Comparison of ENCODE assay signal across 10 mouse cellular contexts in genomic region chr4:32562319-32563115, GRCm38 (mm10). TPM values are rescaled to one million over a fixed set of nuclear protein-coding genes. Genes with fewer than 3 reads are reported as not detected.
DNase-seq lines count a peak whose midpoint lies in the region; ATAC-seq lines count a peak whose summit lies in the region.
"Had no signal": no experiment of that assay in that cellular context is flagged by ENCODE, and none has a peak within 500 bp of the region (broad histone marks: within the 10 kb centered on the region; RNA-seq: fewer than 3 reads in every experiment).

No protein-coding gene starts in this region.

- H3K27ac ChIP-seq in kidney, embryonic 16.5 days (ENCODE audit: low read length): no peak overlapping the region
- peak overlapping the region; percentile 45; the same call in 1 of the 2 replicates for H3K27ac ChIP-seq in liver, embryonic 12.5 days
- H3K27ac ChIP-seq: embryonic facial prominence, embryonic 15.5 days had no signal

- no peak overlapping the region for H3K4me2 ChIP-seq in kidney, embryonic 16.5 days (replicated peaks; ENCODE audit: low read depth, low read length)
- H3K4me2 ChIP-seq in liver, embryonic 12.5 days: no peak overlapping the region
- H3K4me2 ChIP-seq: embryonic facial prominence, embryonic 15.5 days had no signal

- DNase-seq in kidney, adult 8-10 months: no peak
- DNase-seq in Muller cell, postnatal 12 days (ENCODE audit: inconsistent ontology term): peak; percentile 48
- DNase-seq in cerebellum, postnatal 14 days: peak; percentile 36 to 40
- DNase-seq in yolk sac, embryonic 10.5 days (ENCODE audit: low spot score): no peak
- no peak for DNase-seq in spleen, postnatal 10 days (ENCODE audit: low spot score in 2 of 2)
- no peak for DNase-seq in retina, embryonic 14.5 days (ENCODE audit: low spot score)

- H3K4me3 ChIP-seq in kidney, embryonic 16.5 days (ENCODE audit: low read length): no peak overlapping the region
- no peak overlapping the region for H3K4me3 ChIP-seq in liver, embryonic 12.5 days
- H3K4me3 ChIP-seq: embryonic facial prominence, embryonic 15.5 days had no signal

- 0 out of 2 replicates have a peak, but pooled peaks have one; percentile 18 for ATAC-seq in kidney, embryonic 16.5 days (ENCODE audit: low FRiP score, low TSS enrichment)
- ATAC-seq in liver, embryonic 12.5 days: no peak

- H3K9ac ChIP-seq in kidney, embryonic 16.5 days (replicated peaks; ENCODE audit: low read length): no peak overlapping the region
- no peak overlapping the region for H3K9ac ChIP-seq in liver, embryonic 12.5 days
- H3K9ac ChIP-seq: embryonic facial prominence, embryonic 15.5 days had no signal

- H3K36me3 ChIP-seq in kidney, embryonic 16.5 days (ENCODE audit: insufficient read depth, low read length): peaks cover 9% of the 10 kb centered on the region; the same call in 1 of the 2 replicates
- 0 out of 2 replicates have a peak, but pooled peaks cover 5% of the 10 kb centered on the region for H3K36me3 ChIP-seq in liver, embryonic 12.5 days

- H3K9me3 ChIP-seq in kidney, embryonic 16.5 days (ENCODE audit: low read length): no peaks in the 10 kb centered on the region; the same call in 1 of the 2 replicates
- no peaks in the 10 kb centered on the region for H3K9me3 ChIP-seq in liver, embryonic 12.5 days (replicated peaks)
- H3K9me3 ChIP-seq: embryonic facial prominence, embryonic 15.5 days had no signal

- no peaks in the 10 kb centered on the region for H3K27me3 ChIP-seq in kidney, embryonic 16.5 days (ENCODE audit: insufficient read depth, low read length)
- no peaks in the 10 kb centered on the region for H3K27me3 ChIP-seq in liver, embryonic 12.5 days (replicated peaks)
- H3K27me3 ChIP-seq: embryonic facial prominence, embryonic 15.5 days had no signal

- 89% methylated on average over 35 of the region's 35 CpGs for WGBS in kidney, embryonic 16.5 days
- 86% methylated on average over 35 of the region's 35 CpGs for WGBS in liver, embryonic 12.5 days (ENCODE audit: insufficient replicate concordance)

- H3K4me1 ChIP-seq in kidney, embryonic 16.5 days (ENCODE audit: insufficient read depth, low read length): peaks cover 13% of the 10 kb centered on the region
- peaks cover 17% of the 10 kb centered on the region for H3K4me1 ChIP-seq in liver, embryonic 12.5 days
- H3K4me1 ChIP-seq: embryonic facial prominence, embryonic 15.5 days had no signal

RNA-seq across cellular contexts. Expression of gene Gja10, which starts 40.0 kb away (rescaled TPM):
- not detected in 2 replicates for polyA plus RNA-seq in kidney, embryonic 16.5 days (2015; fragmentation: Nextera tagmentation; extraction: Ambion mirVana)
- 0.06 TPM in 2 replicates for polyA plus RNA-seq in liver, embryonic 12.5 days (2016; fragmentation: Nextera tagmentation; extraction: Ambion mirVana)
- polyA plus RNA-seq: embryonic facial prominence, embryonic 15.5 days; lung, postnatal 0 days had no signal

RNA-seq across cellular contexts. Expression of gene Casp8ap2, which starts 52.7 kb away (rescaled TPM):
- 55.4 and 57.7 TPM in 2 replicates for polyA plus RNA-seq in kidney, embryonic 16.5 days (2015; fragmentation: Nextera tagmentation; extraction: Ambion mirVana)
- 36.2 and 36.6 TPM in 2 replicates for polyA plus RNA-seq in liver, embryonic 12.5 days (2016; fragmentation: Nextera tagmentation; extraction: Ambion mirVana)

Comparison
In these comparisons a context has a peak if more than half of its experiments do, and no peak if none do; other contexts are left out.
1. DNase-seq: peak in Muller cell, postnatal 12 days (single experiment) and cerebellum, postnatal 14 days (2 of 2); none in kidney, adult 8-10 months (0 of 2), yolk sac, embryonic 10.5 days (single experiment), spleen, postnatal 10 days (0 of 2) and retina, embryonic 14.5 days (single experiment).